Mouse (Mus musculus) midbrain, embryonic 15.5 days (tissue): Measurements from ENCODE around the gene Rbp1. TPM values are rescaled to one million over a fixed set of nuclear protein-coding genes. Genes with fewer than 3 reads are reported as not detected.

Experiments used
- ATAC-seq: fragments of 200-750 bp; cut with Nextera tagmentation; replicated peaks from 2 replicates; pipeline ENCODE4 v1.8.0; 2017; ENCODE audit warnings: moderate TSS enrichment
- H3K27ac ChIP-seq: fragments of 300-500 bp; sonication (generic); 2 replicates; pipeline ENCODE4 v1.5.1; 2015; ENCODE audit warnings: mild to moderate bottlenecking, inconsistent platforms
- H3K27me3 ChIP-seq: fragments of 300-500 bp; sonication (generic); replicated peaks from 2 replicates; pipeline ENCODE4 v1.6.1; 2015; ENCODE audit warnings: inconsistent platforms
- H3K36me3 ChIP-seq: fragments of 300-500 bp; sonication (generic); replicated peaks from 2 replicates; pipeline ENCODE4 v1.6.1; 2015; ENCODE audit warnings: inconsistent platforms
- H3K4me1 ChIP-seq: fragments of 300-500 bp; sonication (generic); 2 replicates; pipeline ENCODE4 v1.6.1; 2015; ENCODE audit warnings: inconsistent platforms
- H3K4me2 ChIP-seq: fragments of 300-500 bp; sonication (generic); 2 replicates; pipeline ENCODE4 v1.6.1; 2015; ENCODE audit warnings: inconsistent platforms, mild to moderate bottlenecking, moderate library complexity
- H3K4me3 ChIP-seq: fragments of 300-500 bp; sonication (generic); 2 replicates; pipeline ENCODE4 v1.5.1; 2015; ENCODE audit warnings: mild to moderate bottlenecking, inconsistent platforms
- H3K9ac ChIP-seq: fragments of 300-500 bp; sonication (generic); 2 replicates; pipeline ENCODE4 v1.6.1; 2015; ENCODE audit warnings: mild to moderate bottlenecking, inconsistent platforms
- H3K9me3 ChIP-seq: fragments of 300-500 bp; sonication (generic); 2 replicates; pipeline ENCODE4 v1.6.1; 2016; ENCODE audit warnings: inconsistent platforms
- WGBS: fragments of 180-500 bp; shearing (Covaris S2); methylation state at CpG from one replicate; pipeline ENCODE4 v1.1.7; 2015; ENCODE audit warnings: mixed read lengths; 5-methylcytosine and 5-hydroxymethylcytosine counted together
- polyA plus RNA-seq: library from polyadenylated mRNA; unstranded; fragments of >200 nt; fragmentation: Nextera tagmentation; extraction: Ambion mirVana; gene quantifications from 2 replicates; pipeline ENCODE4 v1.2.1, GENCODE M21; 2015

The Rbp1 gene
- polyA plus RNA-seq, 1 experiment from 2014 or later, result 25.5 TPM

DNA sequence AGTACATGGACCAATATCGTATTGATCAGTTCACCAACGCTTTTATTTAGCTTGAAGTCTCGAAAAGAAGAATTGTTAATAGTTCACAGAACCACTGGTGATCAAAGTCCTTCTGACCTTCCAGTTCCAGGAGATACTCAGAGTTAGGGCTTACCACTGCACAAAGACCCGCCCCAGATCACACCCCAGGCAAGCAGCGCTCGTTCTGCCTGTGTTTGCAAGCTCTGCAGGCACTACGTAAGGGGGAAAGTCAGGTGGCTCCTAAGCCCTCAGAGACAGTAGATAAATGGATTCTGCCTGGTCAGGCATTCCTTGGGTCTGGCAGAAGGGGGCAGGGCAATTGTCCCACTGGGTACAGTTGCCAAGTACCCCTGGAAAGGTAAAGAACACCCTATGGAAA is 62.3 kb downstream of the Rbp1 start:
- no peaks in the 10 kb centered on the region for H3K36me3 ChIP-seq
- 83% methylated on average over 7 of the region's 7 CpGs for WGBS

GRCm38 (mm10) chr9:98485815-98486214 is 63.1 kb downstream of the Rbp1 start, which contains the start of gene Rbp2:
Gene Rbp2, plus strand, starts transcription at chr9:98486115.
- no peaks in the 10 kb centered on the region for H3K4me1 ChIP-seq
- H3K27me3 ChIP-seq, result no peaks in the 10 kb centered on the region
- no peak within 1 kb of the TSS for H3K4me2 ChIP-seq
- no peak within 1 kb of the TSS for H3K4me3 ChIP-seq
- 91% methylated on average over 3 of the region's 3 CpGs for WGBS
- no peak for ATAC-seq
- no peak within 1 kb of the TSS for H3K27ac ChIP-seq
- no peak within 1 kb of the TSS for H3K9ac ChIP-seq
- H3K9me3 ChIP-seq, result no peaks in the 10 kb centered on the region
- no peaks in the 10 kb centered on the region for H3K36me3 ChIP-seq

More for the DNA sequence above, 62.3 kb downstream of the Rbp1 start:
- no peak overlapping the region for H3K4me3 ChIP-seq
- no peak for ATAC-seq
- no peaks in the 10 kb centered on the region for H3K27me3 ChIP-seq
- H3K4me1 ChIP-seq, result no peaks in the 10 kb centered on the region
- H3K4me2 ChIP-seq, result no peak overlapping the region
- H3K9me3 ChIP-seq, result no peaks in the 10 kb centered on the region
- no peak overlapping the region for H3K9ac ChIP-seq
- no peak overlapping the region for H3K27ac ChIP-seq

DNA sequence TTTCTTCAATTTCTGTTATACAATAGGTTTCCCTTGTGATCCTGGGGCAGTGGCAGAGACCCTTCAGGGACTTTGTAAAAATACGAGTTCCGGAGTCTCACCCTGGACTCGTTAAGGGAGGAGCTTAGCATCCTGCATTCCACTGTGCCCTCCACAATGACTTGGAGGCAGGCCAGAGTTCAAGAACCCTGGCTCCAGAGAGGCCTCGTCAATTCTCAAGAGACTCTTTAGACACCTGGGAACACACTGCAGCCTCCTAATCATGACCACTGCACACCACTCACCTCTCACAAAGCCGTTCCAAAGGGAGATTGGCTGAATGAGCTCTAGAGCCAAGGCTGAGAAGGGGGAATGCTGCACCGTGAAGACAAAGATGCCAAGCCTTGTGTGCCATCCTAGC is 64.5 kb downstream of the Rbp1 start:
- Histone ChIP-seq H3K4me2 (no peak overlapping the region), H3K36me3 (no peaks in the 10 kb centered on the region), H3K4me1 (no peaks in the 10 kb centered on the region), H3K9ac (no peak overlapping the region), H3K27ac (no peak overlapping the region), H3K4me3 (no peak overlapping the region), H3K27me3 (no peaks in the 10 kb centered on the region), H3K9me3 (no peaks in the 10 kb centered on the region)
- no peak for ATAC-seq
- 75% methylated on average over 6 of the region's 6 CpGs for WGBS

DNA sequence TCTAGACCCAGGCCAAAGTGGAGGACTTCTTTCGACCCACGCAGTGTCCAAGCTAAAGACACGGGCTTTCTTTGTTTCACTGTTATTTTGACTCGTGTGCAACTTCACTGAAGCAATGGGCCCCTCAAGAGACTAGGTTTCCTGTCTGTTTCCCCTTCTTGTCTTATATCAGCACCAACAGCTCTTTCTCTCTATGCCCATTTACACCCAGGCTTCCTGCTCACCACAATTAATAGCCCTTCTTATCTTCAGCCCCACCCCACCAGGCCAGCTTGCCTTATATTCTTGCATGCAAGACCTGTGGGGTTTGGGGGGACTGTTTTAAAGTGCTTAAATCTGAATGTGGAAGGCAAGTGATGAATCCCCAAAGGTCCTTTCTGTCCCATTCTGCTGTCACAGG is 66.8 kb downstream of the Rbp1 start:
- Histone ChIP-seq H3K27ac (no peak overlapping the region), H3K4me3 (no peak overlapping the region), H3K4me1 (no peaks in the 10 kb centered on the region), H3K36me3 (no peaks in the 10 kb centered on the region), H3K9ac (no peak overlapping the region), H3K9me3 (no peaks in the 10 kb centered on the region), H3K27me3 (no peaks in the 10 kb centered on the region), H3K4me2 (no peak overlapping the region)
- 83% methylated on average over 4 of the region's 4 CpGs for WGBS
- ATAC-seq, result no peak

DNA sequence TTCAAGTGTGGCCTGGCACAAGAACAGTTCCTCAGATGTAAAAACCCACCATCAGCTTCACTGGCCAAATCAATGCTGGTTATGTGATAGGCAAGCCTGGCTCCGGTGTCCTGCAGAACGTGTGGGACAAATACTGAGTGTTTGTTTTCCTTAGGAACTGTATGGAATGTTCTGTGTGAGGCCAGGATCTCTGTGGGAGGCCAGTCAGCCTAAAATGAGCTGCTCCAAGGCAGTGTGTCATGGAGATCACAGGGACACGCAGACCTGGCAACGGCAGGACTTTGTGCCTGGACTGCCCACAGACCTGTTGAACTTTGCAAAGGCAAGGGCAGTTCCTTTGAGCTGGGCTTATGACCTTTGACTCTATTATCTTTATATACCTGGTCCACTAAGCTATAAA is 67.4 kb downstream of the Rbp1 start:
- H3K9ac ChIP-seq, result no peak overlapping the region
- no peaks in the 10 kb centered on the region for H3K4me1 ChIP-seq
- WGBS, result 63% methylated on average over 4 of the region's 4 CpGs
- no peak overlapping the region for H3K27ac ChIP-seq
- ATAC-seq, result no peak
- no peak overlapping the region for H3K4me3 ChIP-seq
- no peaks in the 10 kb centered on the region for H3K9me3 ChIP-seq
- no peaks in the 10 kb centered on the region for H3K36me3 ChIP-seq
- no peaks in the 10 kb centered on the region for H3K27me3 ChIP-seq
- H3K4me2 ChIP-seq, result no peak overlapping the region

DNA sequence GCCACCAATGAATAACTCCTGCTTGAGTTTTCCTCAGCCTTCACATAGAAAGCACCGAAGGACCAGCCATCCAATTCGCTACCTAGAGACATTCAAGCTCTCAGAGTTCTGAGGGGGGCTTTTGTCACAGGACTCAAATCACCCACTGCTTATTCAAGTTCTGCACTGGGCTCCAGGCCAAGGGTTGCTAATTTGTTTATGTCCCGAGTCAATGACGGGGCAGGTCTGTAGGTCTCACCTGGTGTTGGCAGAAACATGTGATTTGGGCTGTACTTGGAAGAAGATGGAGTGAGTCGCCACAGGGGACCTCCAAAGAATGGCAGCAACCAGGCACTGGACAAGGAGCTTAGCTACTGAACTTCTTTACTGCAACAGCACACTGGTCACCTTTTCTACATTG is 68.3 kb downstream of the Rbp1 start:
- no peak for ATAC-seq
- no peak overlapping the region for H3K4me2 ChIP-seq
- WGBS, result 81% methylated on average over 5 of the region's 5 CpGs

GRCm38 (mm10) chr9:98492212-98492611 is 69.5 kb downstream of the Rbp1 start:
- Histone ChIP-seq H3K4me1 (peaks cover 2% of the 10 kb centered on the region; the same call in 1 of the 2 replicates), H3K9me3 (no peaks in the 10 kb centered on the region), H3K27ac (no peak overlapping the region), H3K9ac (no peak overlapping the region), H3K36me3 (no peaks in the 10 kb centered on the region), H3K27me3 (no peaks in the 10 kb centered on the region), H3K4me3 (no peak overlapping the region), H3K4me2 (no peak overlapping the region)
- no peak for ATAC-seq
- WGBS, result 83% methylated on average over 5 of the region's 5 CpGs

More for the DNA sequence above, 68.3 kb downstream of the Rbp1 start:
- Histone ChIP-seq H3K9ac (no peak overlapping the region), H3K4me1 (no peaks in the 10 kb centered on the region), H3K4me3 (no peak overlapping the region), H3K36me3 (no peaks in the 10 kb centered on the region), H3K9me3 (no peaks in the 10 kb centered on the region), H3K27ac (no peak overlapping the region), H3K27me3 (no peaks in the 10 kb centered on the region)

DNA sequence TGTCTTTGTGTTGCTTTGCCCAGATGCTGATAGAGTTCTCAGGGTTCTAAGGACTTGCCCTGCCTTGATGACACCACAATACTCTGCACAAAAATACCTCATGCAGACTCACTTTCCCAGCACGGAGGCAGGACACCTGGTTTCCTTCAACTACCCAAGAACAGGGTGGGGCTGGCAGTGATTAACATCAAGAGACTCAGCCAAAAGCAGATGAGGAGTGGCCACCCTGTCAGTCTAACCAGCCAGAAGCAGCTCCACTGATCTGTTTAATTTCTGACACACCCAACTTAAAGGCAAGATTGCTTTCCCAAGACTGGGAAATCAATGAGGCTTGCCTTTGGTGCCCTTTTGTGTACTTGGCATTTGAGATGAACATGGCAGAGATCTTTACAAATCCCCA is 70.1 kb downstream of the Rbp1 start:
- Histone ChIP-seq H3K36me3 (no peaks in the 10 kb centered on the region), H3K9me3 (no peaks in the 10 kb centered on the region), H3K9ac (no peak overlapping the region), H3K4me1 (peaks cover 8% of the 10 kb centered on the region; the same call in 1 of the 2 replicates), H3K4me3 (no peak overlapping the region), H3K27ac (no peak overlapping the region), H3K4me2 (no peak overlapping the region), H3K27me3 (no peaks in the 10 kb centered on the region)
- 86% methylated on average over 1 of the region's 1 CpGs for WGBS
- ATAC-seq, result no peak

Other genes starting within 250 kb of the Rbp1 start
- 0.84 and 1.5 TPM in 2 replicates for gene Nmnat3, start 135.5 kb upstream of the Rbp1 start, polyA plus RNA-seq
- 0.89 TPM in 1 of 2 replicates, not detected in the other for gene Rbp2, start 63.2 kb downstream of the Rbp1 start, polyA plus RNA-seq
- gene Copb2, start 140.8 kb downstream of the Rbp1 start, polyA plus RNA-seq, result 123 and 125 TPM in 2 replicates
- gene Mrps22, start 178.7 kb downstream of the Rbp1 start, polyA plus RNA-seq, result 49.8 and 52.0 TPM in 2 replicates